Mouse (Mus musculus) neural tube, embryonic 11.5 days (tissue): ENCODE results near the gene Plscr4. TPM values are rescaled to one million over a fixed set of nuclear protein-coding genes. Genes with fewer than 3 reads are reported as not detected.

Experiments
- ATAC-seq: fragments of 200-750 bp; cut with Nextera tagmentation; 2 replicates; pipeline ENCODE4 v1.8.0; 2017; ENCODE audit warnings: moderate number of reproducible peaks, mild to moderate bottlenecking, moderate TSS enrichment, moderate library complexity; ENCODE audit not compliant: insufficient read depth, low FRiP score, low TSS enrichment
- DNase-seq: peaks from one replicate; pipeline ENCODE4 v3.0.0-alpha.2; 2015; ENCODE audit warnings: low spot score
- H3K27ac ChIP-seq: fragments of 300-500 bp; sonication (generic); 2 replicates; pipeline ENCODE4 v1.5.1; 2014; ENCODE audit warnings: low read depth, mild to moderate bottlenecking, low read length
- H3K27me3 ChIP-seq: fragments of 300-500 bp; sonication (generic); 2 replicates; pipeline ENCODE4 v1.6.1; 2014; ENCODE audit warnings: mild to moderate bottlenecking, low read length, mixed read lengths; ENCODE audit not compliant: control insufficient read depth, insufficient read depth
- H3K36me3 ChIP-seq: fragments of 300-500 bp; sonication (generic); 2 replicates; pipeline ENCODE4 v1.6.1; 2014; ENCODE audit warnings: mild to moderate bottlenecking, low read length, moderate library complexity, mixed read lengths; ENCODE audit not compliant: control insufficient read depth, insufficient read depth
- H3K4me1 ChIP-seq: fragments of 300-500 bp; sonication (generic); 2 replicates; pipeline ENCODE4 v1.6.1; 2014; ENCODE audit warnings: low read length, mixed read lengths; ENCODE audit not compliant: control insufficient read depth, insufficient read depth
- H3K4me2 ChIP-seq: fragments of 300-500 bp; sonication (generic); 2 replicates; pipeline ENCODE4 v1.6.1; 2014; ENCODE audit warnings: low read depth, mild to moderate bottlenecking, moderate library complexity
- H3K4me3 ChIP-seq: fragments of 300-500 bp; sonication (generic); 2 replicates; pipeline ENCODE4 v1.5.1; 2014; ENCODE audit warnings: low read depth, low read length
- H3K9ac ChIP-seq: fragments of 300-500 bp; sonication (generic); 2 replicates; pipeline ENCODE4 v1.6.1; 2014; ENCODE audit warnings: mild to moderate bottlenecking, low read length
- H3K9me3 ChIP-seq: fragments of 300-500 bp; sonication (generic); 2 replicates; pipeline ENCODE4 v1.6.1; 2016; ENCODE audit warnings: low read length; ENCODE audit not compliant: control insufficient read depth
- WGBS: fragments of 180-500 bp; shearing (Covaris S2); extraction: QIAGEN DNeasy Blood & Tissue Kit; methylation state at CpG from one replicate; pipeline ENCODE4 v1.1.7; 2014; 5-methylcytosine and 5-hydroxymethylcytosine counted together
- polyA plus RNA-seq: library from polyadenylated mRNA; unstranded; fragments of >200 nt; fragmentation: Nextera tagmentation; extraction: Ambion mirVana; gene quantifications from 2 replicates; pipeline ENCODE4 v1.2.1, GENCODE M21; 2014

Plscr4 gene
- polyA plus RNA-seq, 1 experiment from 2014 or later: 2.6 TPM

DNA sequence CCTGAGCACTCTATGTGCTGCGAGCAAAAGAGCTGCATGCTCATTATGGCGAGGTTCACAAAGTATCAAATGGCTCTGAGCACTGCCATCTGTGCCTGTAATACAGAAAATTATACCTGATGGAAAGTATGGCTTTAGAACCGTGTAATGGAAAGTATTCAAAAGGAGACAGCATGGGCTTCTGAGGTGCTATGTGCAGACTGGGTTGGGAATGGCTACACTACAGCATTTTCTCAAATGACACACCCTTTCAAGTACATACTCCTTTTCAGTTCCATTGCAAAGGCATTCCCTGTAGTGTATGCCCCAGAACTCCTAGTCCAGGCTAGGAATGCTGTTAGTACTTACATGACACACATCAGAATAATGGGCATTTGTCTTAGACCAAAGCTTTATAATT, 72.9 kb downstream of the Plscr4 start:
- H3K4me1 ChIP-seq: no peaks in the 10 kb centered on the region
- no peak overlapping the region for H3K27ac ChIP-seq
- WGBS: 75% methylated on average over 3 of the region's 3 CpGs
- no peaks in the 10 kb centered on the region for H3K27me3 ChIP-seq
- no peaks in the 10 kb centered on the region for H3K36me3 ChIP-seq
- ATAC-seq: no peak
- no peak overlapping the region for H3K9ac ChIP-seq
- no peak for DNase-seq
- no peaks in the 10 kb centered on the region for H3K9me3 ChIP-seq
- no peak overlapping the region for H3K4me3 ChIP-seq
- no peak overlapping the region for H3K4me2 ChIP-seq

DNA sequence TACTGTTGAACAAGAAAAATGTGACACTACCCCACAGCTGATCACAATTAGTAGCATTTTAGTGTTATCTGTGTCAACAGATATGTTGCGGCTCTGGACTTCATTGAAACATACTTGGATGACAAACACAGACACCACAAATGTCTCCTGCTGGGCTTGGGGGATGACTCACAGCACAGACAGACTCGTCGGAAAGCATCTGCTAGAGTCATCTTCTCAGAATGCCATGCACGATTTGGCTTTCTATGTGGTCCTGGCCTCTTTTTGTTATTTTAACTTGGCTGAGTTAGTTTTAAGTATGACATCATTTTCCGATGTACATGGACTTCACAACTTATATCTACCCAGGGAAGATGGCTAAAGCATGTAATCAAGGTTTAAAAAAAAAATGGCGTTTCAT, 80.6 kb downstream of the Plscr4 start:
- H3K4me1 ChIP-seq: no peaks in the 10 kb centered on the region; the same call in 1 of the 2 replicates
- no peak overlapping the region for H3K9ac ChIP-seq
- H3K4me3 ChIP-seq: no peak overlapping the region
- H3K27me3 ChIP-seq: no peaks in the 10 kb centered on the region
- no peak for ATAC-seq
- no peak overlapping the region for H3K4me2 ChIP-seq
- no peak for DNase-seq
- WGBS: 62% methylated on average over 6 of the region's 6 CpGs
- H3K27ac ChIP-seq: no peak overlapping the region
- no peaks in the 10 kb centered on the region for H3K9me3 ChIP-seq
- no peaks in the 10 kb centered on the region for H3K36me3 ChIP-seq

DNA sequence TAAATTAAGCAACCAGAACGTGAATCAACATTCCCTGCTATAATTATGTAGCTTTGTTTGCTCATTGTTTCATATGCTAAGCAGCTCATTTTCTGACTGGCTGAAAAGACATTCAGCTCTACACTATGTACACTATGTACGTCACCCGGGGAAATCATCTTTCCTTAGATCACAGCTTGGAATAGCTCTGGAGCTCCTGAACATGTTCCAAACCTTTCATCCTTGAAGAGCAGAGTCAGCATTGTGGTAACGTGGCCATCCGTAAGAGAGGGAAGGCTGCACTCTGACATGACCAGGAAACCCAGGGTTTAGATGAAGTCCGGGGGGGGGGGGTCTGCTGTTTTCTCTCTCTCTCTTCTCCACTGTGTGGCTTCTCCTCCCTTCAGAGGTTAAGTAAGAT, 81.0 kb downstream of the Plscr4 start:
- Histone ChIP-seq H3K36me3 (no peaks in the 10 kb centered on the region), H3K4me3 (no peak overlapping the region), H3K4me1 (peaks cover 3% of the 10 kb centered on the region; the same call in 1 of the 2 replicates), H3K9ac (no peak overlapping the region), H3K27me3 (no peaks in the 10 kb centered on the region), H3K9me3 (no peaks in the 10 kb centered on the region), H3K27ac (no peak overlapping the region), H3K4me2 (no peak overlapping the region)
- ATAC-seq (no peak), DNase-seq (no peak)
- 60% methylated on average over 6 of the region's 6 CpGs for WGBS

Other genes with a start within 250 kb of the Plscr4 start
- 27.9 and 34.8 TPM in 2 replicates for gene Plscr1, start 207.6 kb upstream of the Plscr4 start, polyA plus RNA-seq
- gene Plscr2, start 181.8 kb upstream of the Plscr4 start, polyA plus RNA-seq: 0.20 TPM in 1 of 2 replicates, not detected in the other
- gene 1700057G04Rik, start 148.0 kb upstream of the Plscr4 start, polyA plus RNA-seq: not detected in 2 replicates
- 35.6 and 44.9 TPM in 2 replicates for gene Plod2, start 84.8 kb downstream of the Plscr4 start, polyA plus RNA-seq